Mouse (Mus musculus) CD4-positive, CD25-positive, alpha-beta regulatory T cell, adult 2 months (primary cell): ENCODE results near the gene Xdh.
A peak's percentile ranks its signal among the peaks of the same experiment; 100 is the strongest.
"Not testable (repeated sequence)": the region's sequence is repeated elsewhere in the genome, so short reads cannot be mapped to it uniquely, and the experiment has no call there.

Source experiments
- DNase-seq: peaks from one replicate; pipeline ENCODE4 v3.0.0-alpha.2; 2012; ENCODE audit warnings: low read depth, low spot score

Xdh gene

GRCm38 (mm10) chr17:73881295-73881694 is 68.7 kb downstream of the Xdh start:
- DNase-seq, result no peak

- DNase-seq, result no peak
Measured at GRCm38 (mm10) chr17:73880286-73880685, 69.7 kb downstream of the Xdh start.

- no peak for DNase-seq
Measured at GRCm38 (mm10) chr17:73879262-73879916, 70.6 kb downstream of the Xdh start.

- no peak for DNase-seq
Measured at GRCm38 (mm10) chr17:73875674-73876073, 74.3 kb downstream of the Xdh start.

GRCm38 (mm10) chr17:73875268-73875667 is 74.7 kb downstream of the Xdh start:
- peak; percentile 41 for DNase-seq

GRCm38 (mm10) chr17:73870956-73871605 is 78.9 kb downstream of the Xdh start:
- DNase-seq, result peak; percentile 28

GRCm38 (mm10) chr17:73869008-73869685 is 80.8 kb downstream of the Xdh start:
- peak; percentile 75 for DNase-seq

GRCm38 (mm10) chr17:73853717-73854116 is 96.3 kb downstream of the Xdh start:
- DNase-seq, result no peak

- no peak for DNase-seq
Measured at GRCm38 (mm10) chr17:73853041-73853440, 97.0 kb downstream of the Xdh start.

GRCm38 (mm10) chr17:73847399-73847798 is 102.6 kb downstream of the Xdh start:
- DNase-seq, result no peak

GRCm38 (mm10) chr17:73845632-73846031 is 104.4 kb downstream of the Xdh start:
- DNase-seq, result no peak

GRCm38 (mm10) chr17:73842963-73843362 is 107.0 kb downstream of the Xdh start:
- DNase-seq, result no peak

GRCm38 (mm10) chr17:73839876-73840275 is 110.1 kb downstream of the Xdh start:
- DNase-seq, result not testable (repeated sequence)

- no peak for DNase-seq
Measured at GRCm38 (mm10) chr17:73839086-73839835, 110.7 kb downstream of the Xdh start.

- no peak for DNase-seq
Measured at GRCm38 (mm10) chr17:73837244-73837643, 112.8 kb downstream of the Xdh start.

- DNase-seq, result no peak
Measured at GRCm38 (mm10) chr17:73836601-73837000, 113.4 kb downstream of the Xdh start.
